Mouse (Mus musculus) heart, postnatal 0 days (tissue): Measurements from ENCODE around the gene Rnf2. TPM values are rescaled to one million over a fixed set of nuclear protein-coding genes. Genes with fewer than 3 reads are reported as not detected.

Source experiments
- ATAC-seq: fragments of 200-750 bp; cut with Nextera tagmentation; 2 replicates; pipeline ENCODE4 v1.8.0; 2017; ENCODE audit warnings: low read depth, moderate number of reproducible peaks, moderate library complexity; ENCODE audit not compliant: insufficient read depth
- DNase-seq: peaks from one replicate; pipeline ENCODE4 v3.0.0-alpha.2; 2016; ENCODE audit warnings: low spot score
- H3K27ac ChIP-seq: fragments of 300-500 bp; sonication (generic); 2 replicates; pipeline ENCODE4 v1.5.1; 2014; ENCODE audit warnings: low read depth, mild to moderate bottlenecking
- H3K27me3 ChIP-seq: fragments of 300-500 bp; sonication (generic); 2 replicates; pipeline ENCODE4 v1.6.1; 2014; ENCODE audit warnings: low read length, mixed read lengths; ENCODE audit not compliant: control insufficient read depth, insufficient read depth
- H3K36me3 ChIP-seq: fragments of 300-500 bp; sonication (generic); replicated peaks from 2 replicates; pipeline ENCODE4 v1.6.1; 2014; ENCODE audit warnings: low read length, mixed read lengths; ENCODE audit not compliant: control insufficient read depth, insufficient read depth
- H3K4me1 ChIP-seq: fragments of 300-500 bp; sonication (generic); 2 replicates; pipeline ENCODE4 v1.6.1; 2014; ENCODE audit warnings: antibody characterized with exemption; ENCODE audit not compliant: control insufficient read depth, insufficient read depth
- H3K4me2 ChIP-seq: fragments of 300-500 bp; sonication (generic); 2 replicates; pipeline ENCODE4 v1.6.1; 2014; ENCODE audit warnings: low read depth, mild to moderate bottlenecking, low read length, moderate library complexity
- H3K4me3 ChIP-seq: fragments of 300-500 bp; sonication (generic); 2 replicates; pipeline ENCODE4 v1.5.1; 2014; ENCODE audit warnings: low read depth, low read length
- H3K9ac ChIP-seq: fragments of 300-500 bp; sonication (generic); replicated peaks from 2 replicates; pipeline ENCODE4 v1.6.1; 2014; ENCODE audit warnings: low read depth, low read length, mixed read lengths
- H3K9me3 ChIP-seq: fragments of 300-500 bp; sonication (generic); replicated peaks from 2 replicates; pipeline ENCODE4 v1.6.1; 2016; ENCODE audit warnings: low read length; ENCODE audit not compliant: control insufficient read depth
- CTCF ChIP-seq: IDR thresholded peaks from 2 replicates; pipeline ENCODE4 v1.5.1; 2016; ENCODE audit warnings: antibody characterized with exemption, control low read depth, low read depth
- EP300 ChIP-seq: IDR thresholded peaks from 2 replicates; pipeline ENCODE4 v1.6.1; 2016; ENCODE audit warnings: antibody characterized with exemption, low read depth
- WGBS: fragments of 180-500 bp; shearing (Covaris S2); extraction: QIAGEN DNeasy Blood & Tissue Kit; methylation state at CpG from one replicate; pipeline ENCODE4 v1.1.7; 2014; 5-methylcytosine and 5-hydroxymethylcytosine counted together
- polyA plus RNA-seq: library from polyadenylated mRNA; unstranded; fragments of >200 nt; fragmentation: Nextera tagmentation; extraction: Ambion mirVana; gene quantifications from 2 replicates; pipeline ENCODE4 v1.2.1, GENCODE M21; 2015
- total RNA-seq: library from RNA; depleted of rRNA; stranded (reverse); fragments of >200 nt; gene quantifications from 2 replicates; pipeline ENCODE4 v1.2.3, GENCODE M21; 2014; ENCODE audit warnings: low replicate concordance

Gene Rnf2
- total and polyA plus RNA-seq, 2 experiments from 2014 or later: 36.4 to 50.6 TPM

GRCm38 (mm10) chr1:151461265-151461664 lies 39.5 kb downstream of the Rnf2 start:
- Histone ChIP-seq H3K4me3 (no peak overlapping the region), H3K4me2 (no peak overlapping the region), H3K27ac (no peak overlapping the region), H3K4me1 (peaks cover 3% of the 10 kb centered on the region; the same call in 1 of the 2 replicates), H3K36me3 (peaks cover 35% of the 10 kb centered on the region), H3K9me3 (no peaks in the 10 kb centered on the region), H3K9ac (no peak overlapping the region), H3K27me3 (no peaks in the 10 kb centered on the region)
- TF ChIP-seq EP300: no peak
- peak; percentile 21; the same call in 1 of the 2 replicates for TF ChIP-seq CTCF
- no peak for DNase-seq
- ATAC-seq: no peak
- WGBS: 83% methylated on average over 9 of the region's 9 CpGs

- no peak for ATAC-seq
- no peak overlapping the region for H3K9ac ChIP-seq
- DNase-seq: no peak
- no peak overlapping the region for H3K4me3 ChIP-seq
- 61% methylated on average over 5 of the region's 5 CpGs for WGBS
- H3K9me3 ChIP-seq: no peaks in the 10 kb centered on the region
- peaks cover 63% of the 10 kb centered on the region for H3K36me3 ChIP-seq
- no peak overlapping the region for H3K4me2 ChIP-seq
- H3K4me1 ChIP-seq: no peaks in the 10 kb centered on the region
- H3K27me3 ChIP-seq: no peaks in the 10 kb centered on the region
- no peak for TF ChIP-seq CTCF
- TF ChIP-seq EP300: no peak
- no peak overlapping the region for H3K27ac ChIP-seq
Observed at GRCm38 (mm10) chr1:151457087-151457486, 43.7 kb downstream of the Rnf2 start.

GRCm38 (mm10) chr1:151451946-151452345 lies 48.8 kb downstream of the Rnf2 start:
- no peak overlapping the region for H3K9ac ChIP-seq
- DNase-seq: no peak
- WGBS: 95% methylated on average over 11 of the region's 11 CpGs
- no peaks in the 10 kb centered on the region for H3K9me3 ChIP-seq
- H3K27ac ChIP-seq: no peak overlapping the region
- no peak overlapping the region for H3K4me2 ChIP-seq
- no peaks in the 10 kb centered on the region for H3K27me3 ChIP-seq
- no peak overlapping the region for H3K4me3 ChIP-seq
- H3K36me3 ChIP-seq: peaks cover 80% of the 10 kb centered on the region
- ATAC-seq: no peak
- no peak for TF ChIP-seq CTCF
- no peak for TF ChIP-seq EP300
- H3K4me1 ChIP-seq: no peaks in the 10 kb centered on the region

GRCm38 (mm10) chr1:151450851-151451250 lies 49.9 kb downstream of the Rnf2 start:
- no peak overlapping the region for H3K9ac ChIP-seq
- peaks cover 82% of the 10 kb centered on the region for H3K36me3 ChIP-seq
- TF ChIP-seq CTCF (no peak), EP300 (no peak)
- H3K4me3 ChIP-seq: no peak overlapping the region
- WGBS: 89% methylated on average over 1 of the region's 2 CpGs
- H3K27me3 ChIP-seq: no peaks in the 10 kb centered on the region
- no peak overlapping the region for H3K4me2 ChIP-seq
- DNase-seq (no peak), ATAC-seq (no peak)
- no peak overlapping the region for H3K27ac ChIP-seq
- H3K9me3 ChIP-seq: no peaks in the 10 kb centered on the region
- no peaks in the 10 kb centered on the region for H3K4me1 ChIP-seq

- Histone ChIP-seq H3K27ac (no peak overlapping the region), H3K4me2 (no peak overlapping the region), H3K9me3 (no peaks in the 10 kb centered on the region), H3K4me1 (no peaks in the 10 kb centered on the region), H3K4me3 (no peak overlapping the region), H3K9ac (no peak overlapping the region), H3K36me3 (peaks cover 89% of the 10 kb centered on the region), H3K27me3 (no peaks in the 10 kb centered on the region)
- no peak for ATAC-seq
- DNase-seq: no peak
- WGBS: 93% methylated on average over 10 of the region's 10 CpGs
- TF ChIP-seq CTCF (no peak), EP300 (no peak)
Observed at GRCm38 (mm10) chr1:151449866-151450265, 50.9 kb downstream of the Rnf2 start.

- ATAC-seq: no peak
Observed at GRCm38 (mm10) chr1:151435431-151435830, 65.3 kb downstream of the Rnf2 start.

More at GRCm38 (mm10) chr1:151435431-151435830, 65.3 kb downstream of the Rnf2 start:
- no peak overlapping the region for H3K4me3 ChIP-seq
- no peaks in the 10 kb centered on the region for H3K4me1 ChIP-seq
- DNase-seq: no peak
- no peaks in the 10 kb centered on the region for H3K9me3 ChIP-seq
- H3K27ac ChIP-seq: no peak overlapping the region
- H3K9ac ChIP-seq: no peak overlapping the region
- H3K4me2 ChIP-seq: no peak overlapping the region
- WGBS: 52% methylated on average over 6 of the region's 6 CpGs
- H3K27me3 ChIP-seq: no peaks in the 10 kb centered on the region
- TF ChIP-seq EP300: no peak
- peaks cover 54% of the 10 kb centered on the region for H3K36me3 ChIP-seq
